Mouse (Mus musculus) olfactory bulb, adult 2 months (tissue): Measurements from ENCODE around the gene Col27a1.

ENCODE experiments used
- CTCF ChIP-seq: fragments of 200-500 bp; IDR thresholded peaks from 2 replicates; pipeline ENCODE4 v1.5.1; 2012; ENCODE audit warnings: low read depth, mild to moderate bottlenecking, low read length, moderate library complexity; ENCODE audit not compliant: insufficient read depth
- POLR2A ChIP-seq: fragments of 200-500 bp; IDR thresholded peaks from 2 replicates; pipeline ENCODE4 v1.6.1; 2012; ENCODE audit warnings: mild to moderate bottlenecking, low read depth, low read length, moderate library complexity; ENCODE audit not compliant: insufficient read depth

DNA sequence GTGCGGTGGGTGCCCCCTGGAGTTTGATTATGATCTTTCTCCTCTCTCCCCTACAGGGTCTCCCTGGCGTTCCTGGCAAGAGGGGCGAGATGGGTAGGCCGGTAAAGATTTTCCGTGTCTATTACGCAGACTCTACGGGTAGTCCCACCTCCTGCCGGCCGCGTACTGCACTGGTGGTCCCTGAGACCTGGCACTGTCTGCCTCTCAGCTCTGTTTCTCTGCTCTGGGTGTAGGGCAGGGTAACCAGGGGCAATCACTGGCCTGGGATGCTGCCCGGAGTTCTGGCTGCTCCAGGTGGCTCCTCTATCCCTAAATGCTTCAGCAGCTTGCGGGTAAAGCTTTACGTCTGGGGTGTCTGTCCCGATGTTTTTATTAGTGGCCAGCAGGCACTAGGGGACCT is 44.3 kb downstream of the Col27a1 start:
- TF ChIP-seq CTCF (no peak), POLR2A (no peak)
